Comparison of ENCODE assay signal across 10 mouse cellular contexts in the genomic region with DNA sequence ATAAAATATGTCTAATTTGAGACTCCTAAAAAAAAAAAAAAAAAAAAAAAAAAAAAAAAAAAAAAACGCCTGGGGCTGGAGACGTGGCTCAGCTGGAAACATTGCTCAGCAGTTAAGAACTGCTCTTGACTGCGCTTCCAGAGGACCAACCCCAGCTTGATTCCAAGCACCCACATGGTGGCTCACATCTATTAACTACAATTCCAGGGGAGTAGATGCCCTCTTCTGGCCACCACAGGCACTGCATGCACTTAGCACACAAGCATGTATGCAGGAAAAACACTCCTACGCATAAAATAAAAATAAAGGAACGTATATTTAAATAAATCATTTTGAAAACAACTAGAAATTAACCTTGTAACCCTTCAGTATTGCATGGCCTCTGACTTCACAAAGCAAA.
A peak's percentile ranks its signal among the peaks of the same experiment; 100 is the strongest.
DNase-seq lines count a peak whose midpoint lies in the region; ATAC-seq and TF ChIP-seq lines count a peak whose summit lies in the region.
"Had no signal": no experiment of that assay in that cellular context is flagged by ENCODE, and none has a peak within 500 bp of the region (broad histone marks: within the 10 kb centered on the region; RNA-seq: fewer than 3 reads in every experiment).

No protein-coding gene starts in this region.

- H3K4me1 ChIP-seq in lung, embryonic 14.5 days (ENCODE audit: insufficient read depth): no peaks in the 10 kb centered on the region
- no peaks in the 10 kb centered on the region for H3K4me1 ChIP-seq in embryonic fibroblast, embryonic 13.5 days (ENCODE audit: control insufficient read depth, insufficient read depth, low read length)
- H3K4me1 ChIP-seq in stomach, postnatal 0 days (replicated peaks; ENCODE audit: control insufficient read depth, insufficient read depth): no peaks in the 10 kb centered on the region
- H3K4me1 ChIP-seq: embryonic facial prominence, embryonic 13.5 days; midbrain, embryonic 12.5 days had no signal

- no peak for ATAC-seq in lung, embryonic 14.5 days (ENCODE audit: insufficient read depth)
- no peak for ATAC-seq in stomach, postnatal 0 days (ENCODE audit: low FRiP score, low TSS enrichment)

- peak; percentile 53 for TF ChIP-seq CTCF in lung, embryonic 14.5 days (IDR thresholded peaks at IDR 0.05; ENCODE audit: low read depth)
- TF ChIP-seq CTCF in embryonic fibroblast, embryonic 13.5 days (IDR thresholded peaks at IDR 0.05; ENCODE audit: borderline replicate concordance, insufficient read depth, low read length): peak; percentile 50; the same call in 1 of the 2 replicates
- TF ChIP-seq CTCF in stomach, postnatal 0 days (IDR thresholded peaks at IDR 0.05; ENCODE audit: low read depth): peak; percentile 60

- 81% methylated on average over 5 of the region's 5 CpGs for WGBS in lung, embryonic 14.5 days
- WGBS in stomach, postnatal 0 days: 78% methylated on average over 5 of the region's 5 CpGs

- no peak overlapping the region for H3K4me3 ChIP-seq in lung, embryonic 14.5 days (ENCODE audit: low read depth, low read length)
- H3K4me3 ChIP-seq in embryonic fibroblast, embryonic 13.5 days (ENCODE audit: insufficient read depth, low read length): no peak overlapping the region
- no peak overlapping the region for H3K4me3 ChIP-seq in stomach, postnatal 0 days (ENCODE audit: low read depth, low read length)
- H3K4me3 ChIP-seq: embryonic facial prominence, embryonic 13.5 days; midbrain, embryonic 12.5 days had no signal

- H3K36me3 ChIP-seq in lung, embryonic 14.5 days (ENCODE audit: insufficient read depth): no peaks in the 10 kb centered on the region
- no peaks in the 10 kb centered on the region for H3K36me3 ChIP-seq in stomach, postnatal 0 days (ENCODE audit: control insufficient read depth, insufficient read depth, low read length)
- H3K36me3 ChIP-seq: embryonic facial prominence, embryonic 13.5 days; midbrain, embryonic 12.5 days had no signal

- no peak overlapping the region for H3K4me2 ChIP-seq in lung, embryonic 14.5 days
- H3K4me2 ChIP-seq in stomach, postnatal 0 days (replicated peaks; ENCODE audit: low read depth): no peak overlapping the region
- H3K4me2 ChIP-seq: embryonic facial prominence, embryonic 13.5 days; midbrain, embryonic 12.5 days had no signal

- no peak overlapping the region for H3K9ac ChIP-seq in lung, embryonic 14.5 days
- H3K9ac ChIP-seq in stomach, postnatal 0 days (ENCODE audit: low read length): no peak overlapping the region
- H3K9ac ChIP-seq: embryonic facial prominence, embryonic 13.5 days; midbrain, embryonic 12.5 days had no signal

- H3K27ac ChIP-seq in lung, embryonic 14.5 days (ENCODE audit: low read depth): no peak overlapping the region
- H3K27ac ChIP-seq in embryonic fibroblast, embryonic 13.5 days (ENCODE audit: insufficient read depth, low read length): no peak overlapping the region
- no peak overlapping the region for H3K27ac ChIP-seq in stomach, postnatal 0 days (replicated peaks)
- H3K27ac ChIP-seq: embryonic facial prominence, embryonic 13.5 days; midbrain, embryonic 12.5 days had no signal

- no peak for TF ChIP-seq EP300 in stomach, postnatal 0 days (optimal IDR thresholded peaks at IDR 0.05)

- peak; percentile 14 to 28 for DNase-seq in adrenal gland, postnatal 36 days
- no peak for DNase-seq in adrenal gland, adult 2 months
- peak; percentile 15 for DNase-seq in lung, embryonic 14.5 days
- no peak for DNase-seq in lung, postnatal 25 days (ENCODE audit: low spot score)
- DNase-seq in stomach, postnatal 0 days (ENCODE audit: low spot score): no peak
- no peak for DNase-seq in cerebellum, adult 11 months
- no peak for DNase-seq in frontal cortex, postnatal 14 days (ENCODE audit: low spot score in 2 of 2)

- no peak for TF ChIP-seq POLR2A in embryonic fibroblast, embryonic 13.5 days (IDR thresholded peaks at IDR 0.05; ENCODE audit: low read depth, low read length)

- no peaks in the 10 kb centered on the region for H3K27me3 ChIP-seq in lung, embryonic 14.5 days (ENCODE audit: insufficient read depth, low read length)
- no peaks in the 10 kb centered on the region for H3K27me3 ChIP-seq in stomach, postnatal 0 days (ENCODE audit: control insufficient read depth, insufficient read depth, low read length)
- H3K27me3 ChIP-seq: embryonic facial prominence, embryonic 13.5 days; midbrain, embryonic 12.5 days had no signal

- no peaks in the 10 kb centered on the region for H3K9me3 ChIP-seq in lung, embryonic 14.5 days (ENCODE audit: low read depth, low read length)
- no peaks in the 10 kb centered on the region for H3K9me3 ChIP-seq in stomach, postnatal 0 days (ENCODE audit: control insufficient read depth, low read length)
- H3K9me3 ChIP-seq: embryonic facial prominence, embryonic 13.5 days; midbrain, embryonic 12.5 days had no signal

Comparison
In these comparisons a context has a peak if more than half of its experiments do, and no peak if none do; other contexts are left out.
1. DNase-seq: peak in adrenal gland, postnatal 36 days (2 of 2) and lung, embryonic 14.5 days (single experiment); none in adrenal gland, adult 2 months (single experiment), lung, postnatal 25 days (single experiment), stomach, postnatal 0 days (single experiment), cerebellum, adult 11 months (single experiment) and frontal cortex, postnatal 14 days (0 of 2).
2. Peak in every context shown above with its lines, with median percentiles within 50 percentile points of each other: CTCF ChIP-seq.